Mouse (Mus musculus): ENCODE data around the gene Gjb3. TPM values are rescaled to one million over a fixed set of nuclear protein-coding genes. Genes with fewer than 3 reads are reported as not detected.

Gjb3 gene
- total RNA-seq, 2 experiments from 2014 or later = 0.21 TPM; not detected in 1

DNA sequence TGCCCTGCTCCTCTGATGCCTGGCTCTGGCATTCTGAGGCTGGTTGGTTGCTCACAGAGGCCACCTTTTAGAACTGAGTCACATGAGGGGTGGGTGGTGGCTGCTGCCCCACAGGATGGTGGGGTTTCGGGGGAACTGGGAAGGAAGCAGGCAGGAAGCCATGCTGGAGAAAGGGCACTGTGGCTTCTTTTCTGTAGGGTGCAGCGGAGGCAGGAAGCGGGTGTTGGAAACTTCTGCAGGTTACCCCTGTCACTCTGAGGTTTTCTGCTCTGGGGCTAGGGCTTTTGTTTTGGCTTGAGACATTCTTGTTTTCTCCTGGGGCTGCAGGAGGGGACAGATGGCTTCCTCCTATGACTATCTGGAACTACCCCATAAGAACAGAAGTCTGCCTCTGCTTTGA lies 31.9 kb upstream of the Gjb3 start:
- H3K4me3 ChIP-seq = no peak overlapping the region
- TF ChIP-seq CTCF (IDR thresholded peaks at IDR 0.05) = no peak
- intact Hi-C loops (cut with DNase I) = no loop called here
- H3K27ac ChIP-seq = no peak overlapping the region
- DNase-seq (ENCODE audit: extremely low spot score in 1 of 2, low spot score in 2 of 2) = no peak

DNA sequence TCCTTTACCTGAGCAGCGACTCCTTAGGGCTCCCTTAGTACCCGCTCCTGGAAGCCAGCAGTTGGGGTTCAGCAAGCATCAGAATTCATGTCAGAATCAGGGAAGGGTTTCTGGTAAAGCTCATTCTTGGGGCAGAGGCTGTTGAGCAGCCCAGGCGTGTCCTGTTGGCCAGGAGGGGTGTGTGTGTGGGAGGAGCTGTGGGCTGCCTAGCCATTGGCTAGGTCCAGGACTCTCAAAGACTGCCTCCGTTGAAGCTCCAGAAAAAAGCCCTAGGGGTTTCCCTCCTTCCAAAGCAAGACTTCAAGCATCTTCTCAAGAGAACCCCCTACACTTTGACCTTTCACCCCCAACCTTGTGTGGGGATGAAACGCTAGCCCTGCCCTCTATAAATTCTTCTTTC lies 27.4 kb upstream of the Gjb3 start, which contains the start of gene Gjb5:
Gjb5 (minus strand) TSS at position 164 of the 400 bp plus-strand sequence.
- DNase-seq (ENCODE audit: extremely low spot score in 1 of 2, low spot score in 2 of 2) = no peak
- H3K27ac ChIP-seq = no peak within 1 kb of the TSS
- intact Hi-C loops (cut with DNase I) = no loop called here

DNA sequence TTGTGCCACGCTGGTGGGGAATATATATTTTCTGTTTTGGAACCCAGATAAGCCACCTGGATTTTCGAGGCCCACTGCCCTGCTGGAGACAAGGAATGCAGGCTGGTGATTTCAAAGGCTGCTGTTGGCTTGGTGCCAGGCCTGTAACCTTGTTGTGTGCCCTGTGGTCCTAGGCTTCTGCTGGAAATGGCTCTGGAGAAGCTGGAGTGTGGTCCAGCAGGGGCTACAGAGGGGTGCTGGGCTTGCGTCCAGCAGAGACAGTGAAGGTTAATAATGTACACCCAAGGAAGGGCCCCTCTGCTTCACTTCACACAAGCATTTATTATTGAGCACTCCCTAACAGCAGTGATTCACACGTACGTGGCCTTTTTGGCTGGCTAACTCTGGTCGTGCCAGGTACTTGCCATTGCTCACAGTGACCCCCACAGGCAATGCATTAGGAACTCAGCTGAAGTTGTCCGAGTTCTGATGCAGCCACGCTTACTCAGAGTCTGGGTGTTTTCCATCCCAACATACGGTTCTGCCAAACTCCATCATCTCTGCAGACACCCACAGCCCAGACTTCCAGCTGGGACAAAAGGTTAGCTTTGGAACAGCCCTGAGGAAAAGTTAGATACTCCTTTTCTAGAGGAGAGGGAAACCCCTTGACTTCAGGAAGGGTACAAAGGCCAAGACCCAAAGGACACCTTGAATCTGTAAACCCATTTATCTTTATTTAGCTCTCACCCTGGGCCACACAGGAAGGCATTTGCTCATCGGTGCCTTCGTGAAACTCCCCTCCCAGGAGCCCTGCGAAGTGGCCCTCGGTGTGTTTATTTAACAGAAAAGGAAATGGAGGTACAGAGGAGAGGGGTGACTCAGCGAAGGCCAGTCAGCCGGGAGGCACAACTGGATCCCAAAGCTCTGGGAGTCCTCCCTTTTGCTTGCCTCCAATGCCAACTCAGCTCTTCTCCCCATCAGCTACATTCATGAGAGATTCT lies 24.2 kb upstream of the Gjb3 start:
- TF ChIP-seq CTCF (IDR thresholded peaks at IDR 0.05) = no peak
- H3K4me3 ChIP-seq = no peak overlapping the region
- intact Hi-C loops (cut with DNase I) = no loop called here
- no peak for DNase-seq (ENCODE audit: extremely low spot score in 1 of 2, low spot score in 2 of 2)
- H3K27ac ChIP-seq = no peak overlapping the region

More for the DNA sequence above, 27.4 kb upstream of the Gjb3 start, which contains the start of gene Gjb5:
- TF ChIP-seq CTCF (IDR thresholded peaks at IDR 0.05) = no peak
- H3K4me3 ChIP-seq = no peak within 1 kb of the TSS

DNA sequence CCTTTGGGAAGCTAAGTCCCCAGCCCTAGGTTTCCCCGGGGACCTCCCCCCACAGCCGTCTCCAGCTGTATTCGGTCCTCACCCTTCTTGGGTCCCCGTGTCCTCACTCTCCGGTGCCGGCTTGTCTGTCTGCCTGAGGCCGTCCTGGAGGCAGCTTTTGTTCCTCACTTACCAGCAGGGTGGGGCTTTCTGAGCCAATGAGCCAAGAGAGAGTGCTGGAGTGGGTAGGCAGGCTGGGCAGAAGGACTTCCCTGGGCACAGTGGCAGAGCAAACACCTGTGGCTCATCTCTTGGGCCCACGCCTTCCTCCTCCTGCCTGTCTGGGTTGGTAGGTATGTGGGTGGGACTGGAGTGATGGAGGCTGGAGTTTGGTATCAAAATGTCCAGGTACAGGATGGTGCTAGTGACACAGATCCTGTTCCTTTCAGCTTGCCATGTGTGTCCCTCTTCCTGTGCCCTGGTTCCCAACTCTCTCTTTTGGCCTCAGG lies 23.4 kb upstream of the Gjb3 start, which contains the start of gene Gjb4:
Gjb4 (minus strand) TSS at position 131 of the 488 bp plus-strand sequence.
- no peak within 1 kb of the TSS for H3K4me3 ChIP-seq
- DNase-seq (ENCODE audit: extremely low spot score in 1 of 2, low spot score in 2 of 2) = no peak
- no peak within 1 kb of the TSS for H3K27ac ChIP-seq
- TF ChIP-seq CTCF (IDR thresholded peaks at IDR 0.05) = no peak
- intact Hi-C loops (cut with DNase I) = no loop called here

DNA sequence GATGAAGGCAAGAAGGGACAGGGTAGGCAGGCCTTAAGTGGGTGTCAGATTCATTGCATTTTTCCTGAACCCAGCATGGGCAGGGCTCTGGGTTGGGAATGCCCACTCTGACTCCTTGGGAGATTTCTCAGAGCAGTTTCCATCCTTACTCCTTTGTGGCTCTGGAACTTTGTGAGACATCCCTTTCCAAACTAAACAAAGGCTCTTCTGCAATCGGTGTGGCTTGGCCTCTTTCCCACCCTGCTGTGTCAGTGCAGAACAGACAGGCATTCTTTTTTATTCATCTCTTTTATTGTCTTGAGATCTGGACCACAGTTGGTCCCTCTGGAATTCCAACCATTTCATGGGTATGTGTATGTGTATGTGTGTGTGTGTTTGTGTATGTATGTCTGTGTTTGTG lies 21.9 kb upstream of the Gjb3 start:
- no peak overlapping the region for H3K27ac ChIP-seq
- no peak for DNase-seq (ENCODE audit: extremely low spot score in 1 of 2, low spot score in 2 of 2)
- H3K4me3 ChIP-seq = no peak overlapping the region
- TF ChIP-seq CTCF (IDR thresholded peaks at IDR 0.05) = no peak
- intact Hi-C loops (cut with DNase I) = no loop called here

DNA sequence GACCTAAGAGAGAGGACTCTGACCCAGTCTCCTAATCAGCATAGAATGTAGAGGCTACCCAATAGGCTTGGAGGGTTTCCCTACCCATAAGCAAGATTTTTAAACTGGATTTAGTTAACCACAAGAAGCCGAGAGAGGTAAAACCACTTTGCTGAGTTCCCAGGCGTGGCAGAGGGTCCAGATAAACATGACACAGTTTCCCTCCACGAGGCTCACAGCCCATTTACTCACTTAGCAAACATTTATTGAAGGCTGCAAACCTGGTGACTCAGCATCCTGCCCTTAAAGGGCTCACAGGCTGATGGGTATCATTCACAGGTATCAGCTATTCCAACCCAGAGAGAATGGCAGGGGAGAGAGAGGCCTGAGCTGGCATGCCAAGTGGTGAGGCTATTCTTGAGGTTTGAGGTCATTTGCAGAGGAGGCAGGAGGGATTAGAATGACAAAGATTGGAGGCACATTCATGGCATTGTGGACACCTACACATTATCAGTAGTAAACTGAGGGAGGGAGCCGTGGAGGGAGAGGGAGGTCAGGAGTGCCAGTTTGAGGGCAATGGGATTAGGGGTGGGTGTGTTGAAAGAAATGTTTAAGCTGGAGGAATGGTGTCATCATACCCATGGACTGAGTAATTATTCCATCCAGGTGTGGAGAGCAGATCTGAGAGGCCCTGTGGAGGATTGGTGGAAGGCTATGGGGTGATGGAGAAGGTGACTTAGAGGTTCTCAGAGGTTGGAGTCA lies 19.1 kb upstream of the Gjb3 start:
- no peak for TF ChIP-seq CTCF (IDR thresholded peaks at IDR 0.05)
- no peak for DNase-seq (ENCODE audit: extremely low spot score in 1 of 2, low spot score in 2 of 2)

DNA sequence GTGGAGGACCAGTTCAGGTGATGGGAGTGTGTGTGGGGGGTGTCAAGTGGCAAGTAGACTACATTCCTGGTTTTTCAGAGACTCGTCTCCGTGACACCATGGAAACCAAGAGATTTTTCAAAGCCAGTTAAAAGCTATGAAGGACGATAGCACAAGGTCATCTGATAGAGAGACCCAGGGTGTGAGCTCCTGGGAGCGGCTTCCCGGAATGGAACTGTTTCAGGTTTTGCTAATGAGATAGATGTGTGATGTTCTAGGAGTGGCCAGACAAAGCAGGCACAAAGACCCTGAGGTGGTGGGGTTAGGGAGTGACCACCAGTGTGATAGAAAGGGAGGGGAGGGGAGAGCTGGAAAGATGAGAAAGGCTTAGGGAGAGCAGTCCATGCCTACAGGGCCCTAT lies 14.4 kb upstream of the Gjb3 start:
- intact Hi-C loops (cut with DNase I) = no loop called here
- Histone ChIP-seq H3K4me3 (no peak overlapping the region), H3K27ac (no peak overlapping the region)
- no peak for DNase-seq (ENCODE audit: extremely low spot score in 1 of 2, low spot score in 2 of 2)
- TF ChIP-seq CTCF (IDR thresholded peaks at IDR 0.05) = no peak

More for the DNA sequence above, 19.1 kb upstream of the Gjb3 start:
- intact Hi-C loops (cut with DNase I) = no loop called here
- no peak overlapping the region for H3K4me3 ChIP-seq
- H3K27ac ChIP-seq = no peak overlapping the region

DNA sequence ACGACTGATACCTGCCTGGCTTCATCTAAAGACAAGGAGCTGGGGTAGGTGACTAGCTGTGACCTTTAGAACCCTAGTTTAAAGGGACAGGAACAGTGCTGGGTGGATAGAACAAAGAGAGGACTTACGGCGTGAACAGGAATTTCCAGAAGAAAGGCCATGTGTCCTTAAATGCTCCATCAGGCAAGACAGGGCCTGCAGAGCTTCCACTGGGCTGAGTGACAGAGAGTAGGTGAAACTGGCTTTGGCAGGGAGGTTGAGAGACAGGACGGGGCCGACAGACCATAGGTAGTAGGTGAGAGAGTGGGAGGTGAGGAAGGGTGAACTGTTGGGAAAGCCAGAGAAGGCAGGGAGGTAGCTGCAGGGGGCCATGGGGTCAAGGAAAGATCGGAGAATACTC lies 10.7 kb upstream of the Gjb3 start:
- H3K27ac ChIP-seq = no peak overlapping the region
- TF ChIP-seq CTCF (IDR thresholded peaks at IDR 0.05) = no peak
- DNase-seq (ENCODE audit: extremely low spot score in 1 of 2, low spot score in 2 of 2) = no peak
- intact Hi-C loops (cut with DNase I) = no loop called here
- H3K4me3 ChIP-seq = no peak overlapping the region

DNA sequence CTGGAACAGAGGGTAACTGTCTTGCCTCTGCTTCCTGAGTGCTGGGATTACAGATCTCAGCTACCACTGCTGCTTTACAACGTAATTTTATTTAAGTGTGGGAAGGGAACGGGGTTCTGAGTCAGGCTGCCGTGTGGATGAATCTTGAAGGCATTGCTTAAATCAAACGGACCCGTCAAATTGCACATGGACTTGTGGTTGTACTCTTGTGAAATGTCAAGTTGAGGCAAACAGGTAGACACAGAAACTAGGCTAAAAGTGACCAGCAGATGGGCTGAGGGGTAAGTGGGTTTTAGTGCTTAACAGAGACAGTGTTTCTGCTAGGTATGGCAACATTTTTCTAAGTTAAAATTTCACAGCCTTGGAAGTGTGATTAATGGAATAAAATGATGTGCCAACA lies 7.0 kb upstream of the Gjb3 start:
- no peak for DNase-seq (ENCODE audit: extremely low spot score in 1 of 2, low spot score in 2 of 2)
- intact Hi-C loops (cut with DNase I) = no loop called here
- TF ChIP-seq CTCF (IDR thresholded peaks at IDR 0.05) = no peak
- Histone ChIP-seq H3K4me3 (no peak overlapping the region), H3K27ac (no peak overlapping the region)

DNA sequence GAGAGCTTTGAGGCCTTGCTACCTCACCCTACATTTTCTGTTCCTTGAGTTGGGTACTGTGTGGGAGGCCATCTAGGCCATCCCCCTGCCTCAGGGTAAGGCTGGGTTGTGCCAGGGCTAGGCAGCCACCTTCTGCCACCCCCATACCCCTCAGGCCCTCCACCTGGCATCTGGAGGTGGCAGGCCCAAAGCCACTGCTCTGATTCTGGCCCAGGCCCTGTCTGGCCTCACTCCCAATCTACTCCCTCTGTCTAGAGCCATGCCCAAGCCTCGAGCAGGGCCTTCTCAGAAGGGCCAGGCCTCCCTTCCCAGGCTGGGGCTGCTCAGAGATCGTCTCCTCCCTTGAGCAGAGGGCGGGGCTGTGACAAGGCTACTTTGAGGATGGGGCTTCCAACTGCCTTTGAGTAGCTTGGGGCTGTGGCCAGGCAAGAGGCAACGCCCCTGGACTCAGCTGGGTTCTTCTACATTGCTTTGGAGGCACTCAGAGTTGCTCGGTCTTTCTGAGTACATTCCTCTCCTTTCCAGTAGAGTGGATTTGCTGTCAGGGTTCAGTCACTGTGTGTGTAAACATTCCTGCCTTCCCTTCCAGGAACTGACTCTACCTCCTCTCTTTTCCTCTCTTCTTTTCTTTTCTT lies 4.3 kb upstream of the Gjb3 start:
- intact Hi-C loops (cut with DNase I) = no loop called here
- Histone ChIP-seq H3K4me3 (no peak overlapping the region), H3K27ac (no peak overlapping the region)
- no peak for DNase-seq (ENCODE audit: extremely low spot score in 1 of 2, low spot score in 2 of 2)
- no peak for TF ChIP-seq CTCF (IDR thresholded peaks at IDR 0.05)

DNA sequence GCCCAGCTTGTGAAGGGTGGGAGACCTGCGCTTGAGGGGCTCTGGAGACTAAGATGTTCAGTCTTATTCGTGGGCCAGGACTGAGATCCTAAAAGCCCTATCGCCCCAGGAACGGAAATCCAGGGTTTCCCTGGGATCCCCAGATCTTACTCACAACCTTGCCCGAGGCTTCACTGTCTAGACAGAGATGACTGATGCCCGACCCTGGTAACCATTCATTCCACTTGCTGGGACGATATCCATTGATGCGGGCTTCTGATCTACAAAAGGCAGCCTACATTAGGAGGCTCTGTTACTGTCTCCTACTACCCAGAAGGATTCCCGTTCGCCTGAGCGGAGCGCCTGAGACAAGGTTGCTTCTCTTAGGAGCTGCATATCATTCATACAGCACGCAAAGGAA lies 527 bp upstream of the Gjb3 start:
- TF ChIP-seq CTCF (IDR thresholded peaks at IDR 0.05) = no peak
- intact Hi-C loops (cut with DNase I) = no loop called here
- Histone ChIP-seq H3K27ac (no peak overlapping the region), H3K4me3 (no peak overlapping the region)
- no peak for DNase-seq (ENCODE audit: extremely low spot score in 1 of 2, low spot score in 2 of 2)
